ENCODE assay signal across 24 mouse cellular contexts in the genomic region with DNA sequence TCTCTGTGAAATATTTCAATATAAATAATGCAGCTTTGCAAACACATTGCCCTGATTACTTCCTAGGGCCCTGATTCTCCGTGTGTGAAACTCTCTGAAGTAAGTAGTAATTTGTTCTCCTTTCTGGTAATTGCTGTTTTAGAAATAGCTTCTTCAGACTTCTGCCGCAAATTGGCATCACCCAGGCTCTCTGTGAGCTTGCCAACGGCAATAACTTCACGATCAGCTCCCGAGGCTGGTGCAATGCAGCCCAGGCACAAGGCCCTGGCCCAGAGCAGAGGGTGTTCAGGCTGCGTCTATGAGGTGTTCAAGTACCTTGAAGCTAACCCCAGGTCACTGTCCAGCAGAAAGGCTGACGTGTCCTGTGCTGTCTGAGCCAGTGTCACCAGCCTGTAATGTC.
DNase-seq lines count a peak whose midpoint lies in the region; ATAC-seq and TF ChIP-seq lines count a peak whose summit lies in the region.
"Had no signal": no experiment of that assay in that cellular context is flagged by ENCODE, and none has a peak within 500 bp of the region (broad histone marks: within the 10 kb centered on the region; RNA-seq: fewer than 3 reads in every experiment).

No protein-coding gene starts in this region.

- H3K27ac ChIP-seq in forebrain, postnatal 0 days (ENCODE audit: low read depth, low read length): peak overlapping the region; percentile 45; the same call in 1 of the 2 replicates
- H3K27ac ChIP-seq in forebrain, embryonic 15.5 days (replicated peaks): no peak overlapping the region
- peak overlapping the region; percentile 84 for H3K27ac ChIP-seq in olfactory bulb, adult 2 months (ENCODE audit: insufficient read depth, low read depth, low read length)
- H3K27ac ChIP-seq: heart, adult 2 months; heart, embryonic 15.5 days; limb, embryonic 10.5 days; liver, embryonic 12.5 days had no signal

- peaks cover 13% of the 10 kb centered on the region; the same call in 1 of the 2 replicates for H3K4me1 ChIP-seq in forebrain, postnatal 0 days (ENCODE audit: insufficient read depth)
- peaks cover 20% of the 10 kb centered on the region for H3K4me1 ChIP-seq in forebrain, embryonic 15.5 days
- H3K4me1 ChIP-seq in megakaryocyte, embryonic 14.5 days: no peaks in the 10 kb centered on the region
- H3K4me1 ChIP-seq in olfactory bulb, adult 2 months (ENCODE audit: control insufficient read depth, insufficient read depth, low read length): peaks cover 34% of the 10 kb centered on the region
- H3K4me1 ChIP-seq: heart, embryonic 15.5 days; limb, embryonic 10.5 days; liver, embryonic 12.5 days had no signal

- peak; percentile 36 for ATAC-seq in forebrain, postnatal 0 days
- no peak for ATAC-seq in forebrain, embryonic 15.5 days (replicated peaks)
- no peak for ATAC-seq in megakaryocyte, adult 5-6 weeks (ENCODE audit: poor library complexity, severe bottlenecking)
- ATAC-seq: activated CD4-positive, CD25-positive, alpha-beta regulatory T cell, adult 4 months; hindbrain, embryonic 16.5 days; intestine, postnatal 0 days; liver, embryonic 12.5 days had no signal

- no peak for TF ChIP-seq CTCF in forebrain, postnatal 0 days (IDR thresholded peaks at IDR 0.05; ENCODE audit: low read depth)
- no peak for TF ChIP-seq CTCF in brain, embryonic 14.5 days (IDR thresholded peaks at IDR 0.05; ENCODE audit: borderline replicate concordance, extremely low read depth, insufficient read depth, insufficient read length)
- TF ChIP-seq CTCF in olfactory bulb, adult 2 months (IDR thresholded peaks at IDR 0.05; ENCODE audit: insufficient read depth, low read depth, low read length): no peak

- no peak overlapping the region for H3K4me3 ChIP-seq in forebrain, postnatal 0 days (ENCODE audit: low read depth, low read length)
- H3K4me3 ChIP-seq in forebrain, embryonic 15.5 days: no peak overlapping the region
- H3K4me3 ChIP-seq in megakaryocyte, embryonic 14.5 days (replicated peaks): peak overlapping the region; percentile 68
- no peak overlapping the region for H3K4me3 ChIP-seq in olfactory bulb, adult 2 months (ENCODE audit: insufficient read depth, low read depth, low read length)
- H3K4me3 ChIP-seq: heart, adult 2 months; heart, embryonic 15.5 days; limb, embryonic 10.5 days; liver, embryonic 12.5 days had no signal

- WGBS in forebrain, postnatal 0 days: 42% methylated on average over 7 of the region's 7 CpGs
- 61% methylated on average over 7 of the region's 7 CpGs for WGBS in forebrain, embryonic 15.5 days
- 18% methylated on average over 7 of the region's 7 CpGs for WGBS in olfactory bulb, adult 2 months

- H3K27me3 ChIP-seq in forebrain, postnatal 0 days (ENCODE audit: insufficient read depth, low read length): no peaks in the 10 kb centered on the region
- no peaks in the 10 kb centered on the region for H3K27me3 ChIP-seq in forebrain, embryonic 15.5 days
- no peaks in the 10 kb centered on the region for H3K27me3 ChIP-seq in megakaryocyte, embryonic 14.5 days (replicated peaks)
- H3K27me3 ChIP-seq: heart, embryonic 15.5 days; liver, embryonic 12.5 days had no signal

- H3K9me3 ChIP-seq in forebrain, postnatal 0 days (ENCODE audit: low read length): peaks cover 12% of the 10 kb centered on the region; the same call in 1 of the 2 replicates
- H3K9me3 ChIP-seq in forebrain, embryonic 15.5 days: peaks cover 12% of the 10 kb centered on the region; the same call in 1 of the 2 replicates
- peaks cover 86% of the 10 kb centered on the region for H3K9me3 ChIP-seq in megakaryocyte, embryonic 14.5 days
- H3K9me3 ChIP-seq: heart, embryonic 15.5 days; limb, embryonic 10.5 days had no signal

- no peaks in the 10 kb centered on the region for H3K36me3 ChIP-seq in forebrain, postnatal 0 days (ENCODE audit: insufficient read depth)
- H3K36me3 ChIP-seq in forebrain, embryonic 15.5 days: no peaks in the 10 kb centered on the region
- no peaks in the 10 kb centered on the region for H3K36me3 ChIP-seq in megakaryocyte, embryonic 14.5 days (replicated peaks; ENCODE audit: low read length)
- H3K36me3 ChIP-seq: G1E; heart, embryonic 15.5 days; limb, embryonic 10.5 days; liver, embryonic 12.5 days had no signal

- no peak overlapping the region for H3K4me2 ChIP-seq in forebrain, postnatal 0 days (ENCODE audit: low read depth)
- H3K4me2 ChIP-seq in forebrain, embryonic 15.5 days (replicated peaks): no peak overlapping the region
- H3K4me2 ChIP-seq: heart, embryonic 15.5 days; liver, embryonic 12.5 days had no signal

- no peak for TF ChIP-seq POLR2A in brain, embryonic 14.5 days (IDR thresholded peaks at IDR 0.05; ENCODE audit: borderline replicate concordance, extremely low read depth, insufficient read depth, insufficient read length, poor library complexity, severe bottlenecking)
- TF ChIP-seq POLR2A in olfactory bulb, adult 2 months (IDR thresholded peaks at IDR 0.05; ENCODE audit: insufficient read depth, low read depth, low read length): no peak

- H3K9ac ChIP-seq in forebrain, postnatal 0 days: no peak overlapping the region
- H3K9ac ChIP-seq in forebrain, embryonic 15.5 days (replicated peaks): no peak overlapping the region
- H3K9ac ChIP-seq: heart, embryonic 15.5 days; liver, embryonic 12.5 days had no signal

- DNase-seq in forebrain, postnatal 0 days: peak; percentile 63
- DNase-seq in brain, embryonic 14.5 days (ENCODE audit: low read depth): peak; percentile 33
- no peak for DNase-seq in heart, postnatal 4 days
- DNase-seq in kidney, postnatal 25 days: no peak
- DNase-seq: adrenal gland, postnatal 10 days; cerebellum, adult 11 months; cerebellum, postnatal 14 days; embryo, embryonic 11 days; gastrocnemius, postnatal 14 days; heart, adult 2 months; lung, adult 2 months; thymus, adult 18-20 months; thymus, postnatal 4 days had no signal

Comparison
In these comparisons a context has a peak if more than half of its experiments do, and no peak if none do; other contexts are left out.
1. DNase-seq: peak in forebrain, postnatal 0 days (single experiment) and brain, embryonic 14.5 days (single experiment); none in heart, postnatal 4 days (single experiment) and kidney, postnatal 25 days (0 of 2).